In the genomic region with DNA sequence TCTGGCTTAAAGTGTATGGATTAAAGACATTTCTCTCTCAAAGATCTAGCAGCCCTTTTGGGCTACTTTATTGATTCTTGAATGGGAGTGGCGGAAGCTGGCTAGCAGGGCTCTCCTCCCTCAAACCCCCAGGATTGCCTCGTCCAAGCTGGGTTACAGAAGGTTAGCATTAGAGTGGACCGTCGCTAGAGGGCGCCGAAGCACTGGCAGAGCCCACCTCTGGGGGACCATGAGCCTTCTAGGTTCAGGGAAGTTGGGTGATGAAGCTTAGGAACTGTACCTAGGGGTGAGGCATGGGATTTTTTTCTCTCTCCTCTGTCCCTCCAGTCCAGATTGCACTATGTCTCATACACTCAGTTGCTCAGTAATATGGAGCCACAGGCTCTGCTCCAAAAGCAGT, we compare ENCODE assay signal across 9 mouse cellular contexts. TPM values are rescaled to one million over a fixed set of nuclear protein-coding genes. Genes with fewer than 3 reads are reported as not detected.
DNase-seq lines count a peak whose midpoint lies in the region; ATAC-seq lines count a peak whose summit lies in the region.
"Had no signal": no experiment of that assay in that cellular context is flagged by ENCODE, and none has a peak within 500 bp of the region (broad histone marks: within the 10 kb centered on the region; RNA-seq: fewer than 3 reads in every experiment).

No protein-coding gene starts in this region.

- peak; percentile 87 to 88; a peak in 3 of 4 replicates for ATAC-seq in hematopoietic stem cell, adult 5-6 weeks (replicated peaks in 1 of 2; ENCODE audit: insufficient read depth in 1 of 2, low FRiP score in 2 of 2, low TSS enrichment in 1 of 2, low read depth in 1 of 2, poor library complexity in 2 of 2, severe bottlenecking in 2 of 2)

- peak; percentile 40 to 78 for DNase-seq in adrenal gland, adult (ENCODE audit: inconsistent age in 2 of 2, low spot score in 1 of 2)
- DNase-seq in adrenal gland, adult 8-10 months: no peak
- peak; percentile 27 for DNase-seq in adrenal gland, adult 2 months
- DNase-seq in embryo, embryonic 11.5 days (ENCODE audit: low read depth, low spot score): peak; percentile 54
- DNase-seq in layer of hippocampus, postnatal 10 days (ENCODE audit: low spot score in 2 of 2): peak; percentile 73 to 80
- peak; percentile 42 to 57 for DNase-seq in lung, postnatal 4 days
- DNase-seq in right cerebral cortex, postnatal 10 days (ENCODE audit: low spot score in 2 of 2): peak; percentile 52 to 83

RNA-seq across cellular contexts. Expression of gene Cpne4, which starts 27.4 kb away (rescaled TPM):
- under 1 TPM in 3 of 4 experiments, not detected in 1; 0.19 to 0.45 (median 0.37) TPM for total RNA-seq in adrenal gland, adult 8-10 months (2022)
- total RNA-seq in adrenal gland, adult 2 months (2021): under 1 TPM in 1 of 2 experiments, not detected in 1; 0.23 TPM
- polyA plus RNA-seq in adrenal gland, adult 2 months (2012; rRNA removed): not detected in 2 replicates
- total RNA-seq in hematopoietic stem cell, adult 5-6 weeks (2017): not detected in 2 replicates
- total RNA-seq in layer of hippocampus, postnatal 10 days (2021): 100 to 1,000 TPM; 112 to 118 TPM
- total RNA-seq: G1E had no signal
- polyA plus RNA-seq: G1E had no signal

Comparison
In these comparisons a context has a peak if more than half of its experiments do, and no peak if none do; other contexts are left out.
1. RNA of gene Cpne4, which starts 27.4 kb away (total RNA-seq): 112 to 118 TPM in layer of hippocampus, postnatal 10 days; 0.19 to 0.45 TPM in adrenal gland, adult 8-10 months, 0.23 TPM in adrenal gland, adult 2 months and not detected in hematopoietic stem cell, adult 5-6 weeks; every median in the first group is over 10 times any median in the second.